Mouse (Mus musculus) lung, postnatal 0 days (tissue): ENCODE results near the gene M6pr. TPM values are rescaled to one million over a fixed set of nuclear protein-coding genes. Genes with fewer than 3 reads are reported as not detected.

ENCODE experiments used
- ATAC-seq: fragments of 200-750 bp; cut with Nextera tagmentation; 2 replicates; pipeline ENCODE4 v1.8.0; 2017; ENCODE audit warnings: moderate library complexity
- DNase-seq: peaks from one replicate; pipeline ENCODE4 v3.0.0-alpha.2; 2016; ENCODE audit warnings: low spot score
- H3K27ac ChIP-seq: fragments of 300-500 bp; sonication (generic); 2 replicates; pipeline ENCODE4 v1.5.1; 2014; ENCODE audit warnings: antibody characterized with exemption, mild to moderate bottlenecking, low read length, mixed read lengths
- H3K27me3 ChIP-seq: fragments of 300-500 bp; sonication (generic); replicated peaks from 2 replicates; pipeline ENCODE4 v1.6.1; 2014; ENCODE audit warnings: low read length, mixed read lengths; ENCODE audit not compliant: insufficient read depth
- H3K36me3 ChIP-seq: fragments of 300-500 bp; sonication (generic); 2 replicates; pipeline ENCODE4 v1.6.1; 2014; ENCODE audit warnings: low read length, mixed read lengths; ENCODE audit not compliant: insufficient read depth
- H3K4me1 ChIP-seq: fragments of 300-500 bp; sonication (generic); 2 replicates; pipeline ENCODE4 v1.6.1; 2014; ENCODE audit warnings: antibody characterized with exemption, low read depth, low read length, mixed read lengths; ENCODE audit not compliant: insufficient read depth
- H3K4me2 ChIP-seq: fragments of 300-500 bp; sonication (generic); replicated peaks from 2 replicates; pipeline ENCODE4 v1.6.1; 2014; ENCODE audit warnings: low read depth, mild to moderate bottlenecking, low read length, moderate library complexity, mixed read lengths
- H3K4me3 ChIP-seq: fragments of 300-500 bp; sonication (generic); 2 replicates; pipeline ENCODE4 v1.5.1; 2014; ENCODE audit warnings: low read depth, low read length
- H3K9ac ChIP-seq: fragments of 300-500 bp; sonication (generic); replicated peaks from 2 replicates; pipeline ENCODE4 v1.6.1; 2014; ENCODE audit warnings: low read depth, mild to moderate bottlenecking
- H3K9me3 ChIP-seq: fragments of 300-500 bp; sonication (generic); 2 replicates; pipeline ENCODE4 v1.6.1; 2016; ENCODE audit warnings: low read length, mixed read lengths
- CTCF ChIP-seq: IDR thresholded peaks from 2 replicates; pipeline ENCODE4 v1.5.1; 2016; ENCODE audit warnings: antibody characterized with exemption, mild to moderate bottlenecking
- EP300 ChIP-seq: IDR thresholded peaks from 2 replicates; pipeline ENCODE4 v1.6.1; 2016; ENCODE audit warnings: antibody characterized with exemption, mild to moderate bottlenecking, control low read depth
- WGBS: fragments of 180-500 bp; shearing (Covaris S2); extraction: QIAGEN DNeasy Blood & Tissue Kit; methylation state at CpG from one replicate; pipeline ENCODE4 v1.1.7; 2014; 5-methylcytosine and 5-hydroxymethylcytosine counted together
- polyA plus RNA-seq: library from polyadenylated mRNA; unstranded; fragments of >200 nt; fragmentation: Nextera tagmentation; extraction: Ambion mirVana; gene quantifications from 2 replicates; pipeline ENCODE4 v1.2.1, GENCODE M21; 2015

M6pr gene
- polyA plus RNA-seq, 1 experiment from 2014 or later = 114 TPM

- Histone ChIP-seq H3K4me2 (no peak overlapping the region), H3K9me3 (no peaks in the 10 kb centered on the region), H3K27me3 (no peaks in the 10 kb centered on the region), H3K36me3 (no peaks in the 10 kb centered on the region), H3K9ac (no peak overlapping the region), H3K27ac (no peak overlapping the region), H3K4me1 (no peaks in the 10 kb centered on the region), H3K4me3 (no peak overlapping the region)
- 53% methylated on average over 9 of the region's 9 CpGs for WGBS
- DNase-seq (no peak), ATAC-seq (no peak)
- no peak for TF ChIP-seq CTCF
- TF ChIP-seq EP300 = no peak
These were observed 47.4 kb downstream of the M6pr start for GRCm38 (mm10) chr6:122355909-122356308.

DNA sequence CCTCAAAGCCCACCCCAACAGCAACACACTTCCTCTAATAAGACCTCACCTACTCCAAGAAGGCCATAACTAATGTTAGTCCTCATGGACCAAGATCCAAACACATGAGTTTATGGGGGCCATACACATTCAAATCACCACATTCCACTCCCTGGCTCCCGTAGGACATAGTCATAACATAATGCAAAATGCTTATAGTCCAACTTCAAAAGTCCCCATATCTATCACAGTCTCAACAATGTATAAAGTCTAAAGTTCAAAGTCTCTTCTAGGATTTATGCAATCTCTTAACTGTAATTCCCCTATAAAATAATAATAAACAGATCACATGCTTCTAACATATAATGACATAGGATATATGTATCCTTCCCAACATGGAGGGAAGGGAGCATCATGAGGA, 48.6 kb downstream of the M6pr start:
- DNase-seq = no peak
- TF ChIP-seq CTCF (no peak), EP300 (no peak)
- Histone ChIP-seq H3K4me2 (no peak overlapping the region), H3K27me3 (no peaks in the 10 kb centered on the region), H3K9me3 (no peaks in the 10 kb centered on the region), H3K9ac (no peak overlapping the region), H3K4me3 (no peak overlapping the region), H3K27ac (no peak overlapping the region), H3K4me1 (no peaks in the 10 kb centered on the region), H3K36me3 (no peaks in the 10 kb centered on the region)
- no peak for ATAC-seq
- WGBS = 74% methylated on average over 1 of the region's 1 CpGs

DNA sequence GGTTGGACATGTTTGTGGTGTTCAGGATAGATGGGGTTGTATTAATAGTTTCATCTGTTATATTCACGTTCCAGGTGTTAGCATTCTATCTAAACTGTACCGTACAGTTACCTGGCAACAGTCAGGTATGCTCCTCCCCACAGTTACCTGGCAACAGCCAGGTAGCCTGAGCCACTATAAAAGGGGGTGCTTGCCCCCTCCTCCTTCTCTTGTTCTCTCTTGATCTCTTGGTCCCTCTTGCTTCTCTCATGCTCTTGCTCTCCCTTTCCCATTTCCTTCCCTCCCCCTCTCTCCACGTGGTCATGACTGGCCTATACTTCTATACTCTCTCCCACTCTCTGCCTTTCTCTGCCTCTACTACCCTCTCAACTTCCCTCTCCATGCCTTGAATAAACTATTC, 57.2 kb downstream of the M6pr start:
- no peak for ATAC-seq
- 37% methylated on average over 3 of the region's 3 CpGs for WGBS

DNA sequence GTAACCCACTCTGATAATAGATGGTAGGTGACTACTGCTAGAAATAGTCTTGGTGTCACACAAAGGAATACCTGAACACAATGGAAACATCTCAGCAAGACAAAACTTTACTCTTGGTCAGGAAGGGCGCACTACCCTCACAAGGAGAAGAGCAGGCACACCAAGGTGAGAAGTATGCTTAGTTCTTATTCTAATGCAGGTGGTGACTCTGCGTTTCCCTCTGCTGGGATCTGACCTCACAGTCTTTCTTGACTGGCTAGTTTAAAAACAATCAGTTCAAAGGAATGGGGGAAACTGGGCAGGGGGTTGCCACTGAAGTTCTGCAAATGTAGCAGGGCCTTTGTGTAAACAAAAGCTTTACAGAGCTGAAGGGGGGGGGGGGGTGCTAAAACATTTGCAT, 57.8 kb downstream of the M6pr start:
- no peaks in the 10 kb centered on the region for H3K36me3 ChIP-seq
- no peak overlapping the region for H3K27ac ChIP-seq
- H3K27me3 ChIP-seq = no peaks in the 10 kb centered on the region
- ATAC-seq (no peak), DNase-seq (no peak)
- no peaks in the 10 kb centered on the region for H3K9me3 ChIP-seq
- TF ChIP-seq CTCF = no peak
- TF ChIP-seq EP300 = no peak
- H3K9ac ChIP-seq = no peak overlapping the region
- 26% methylated on average over 2 of the region's 2 CpGs for WGBS
- H3K4me2 ChIP-seq = no peak overlapping the region
- no peak overlapping the region for H3K4me3 ChIP-seq
- no peaks in the 10 kb centered on the region for H3K4me1 ChIP-seq

More for the DNA sequence above, 57.2 kb downstream of the M6pr start:
- DNase-seq = no peak
- Histone ChIP-seq H3K4me1 (no peaks in the 10 kb centered on the region), H3K9ac (no peak overlapping the region), H3K36me3 (no peaks in the 10 kb centered on the region), H3K27ac (no peak overlapping the region), H3K4me3 (no peak overlapping the region), H3K4me2 (no peak overlapping the region), H3K27me3 (no peaks in the 10 kb centered on the region), H3K9me3 (no peaks in the 10 kb centered on the region)
- no peak for TF ChIP-seq CTCF
- TF ChIP-seq EP300 = no peak

- Histone ChIP-seq H3K27ac (no peak overlapping the region), H3K9ac (no peak overlapping the region), H3K36me3 (no peaks in the 10 kb centered on the region), H3K27me3 (no peaks in the 10 kb centered on the region), H3K4me1 (no peaks in the 10 kb centered on the region), H3K4me2 (no peak overlapping the region), H3K4me3 (no peak overlapping the region), H3K9me3 (no peaks in the 10 kb centered on the region)
- no peak for ATAC-seq
- TF ChIP-seq EP300 (no peak), CTCF (no peak)
- no peak for DNase-seq
- 40% methylated on average over 3 of the region's 3 CpGs for WGBS
These were observed 58.5 kb downstream of the M6pr start for GRCm38 (mm10) chr6:122366976-122367375.

Other genes with a start within 250 kb of the M6pr start
- gene Klrg1, start 25.8 kb upstream of the M6pr start, polyA plus RNA-seq = not detected in 2 replicates
- 6.3 and 6.5 TPM in 2 replicates for gene Phc1, start 31.8 kb downstream of the M6pr start, polyA plus RNA-seq
- gene Rimklb, start 190.0 kb downstream of the M6pr start, polyA plus RNA-seq = 0.99 and 1.6 TPM in 2 replicates
- gene Mfap5, start 197.1 kb downstream of the M6pr start, polyA plus RNA-seq = 54.3 and 55.4 TPM in 2 replicates
- 0.05 TPM in 1 of 2 replicates, not detected in the other for gene Aicda, start 245.1 kb downstream of the M6pr start, polyA plus RNA-seq